Comparison of ENCODE assay signal across 1 mouse cellular context in the genomic region with DNA sequence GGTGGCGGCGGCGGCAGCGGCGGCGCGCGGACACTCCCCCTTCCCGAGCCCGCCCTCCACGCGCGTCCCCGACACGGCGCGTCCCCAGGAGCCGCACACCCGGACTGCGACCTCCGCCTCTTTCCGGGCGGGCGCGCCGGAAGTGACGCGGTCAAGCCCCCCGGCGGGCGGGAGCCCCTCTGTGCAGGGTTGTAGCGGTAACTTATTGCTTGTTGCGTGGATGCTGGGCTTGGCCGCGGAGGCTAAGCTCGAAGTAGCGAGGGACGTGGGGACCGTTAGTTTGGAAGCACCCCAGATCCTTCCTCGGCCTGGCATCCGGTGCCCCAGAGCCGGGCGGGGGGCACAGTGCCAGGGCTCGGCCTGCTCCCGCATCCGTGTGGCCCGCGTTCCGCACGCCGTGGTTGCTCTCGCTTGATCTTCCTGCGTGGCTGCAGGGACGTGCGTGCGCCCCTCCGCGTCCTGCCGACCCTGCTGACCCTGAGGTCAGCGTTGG.
TF ChIP-seq lines count a peak whose summit lies in the region.

A gene (minus strand): TSS at position 90 of the 493 bp plus-strand sequence.

TF ChIP-seq in CH12.LX, 34 proteins besides CTCF, POLR2A, EP300 and RAD21 (continued from another document):
- TF ChIP-seq MYC (IDR thresholded peaks at IDR 0.05; ENCODE audit: low read depth, low read length) (peak; percentile 54; the same call in 1 of the 2 replicates), ZKSCAN1 (IDR thresholded peaks at IDR 0.05; ENCODE audit: borderline replicate concordance, low read depth, low read length) (no peak), MXI1 (IDR thresholded peaks at IDR 0.05; ENCODE audit: low read depth, low read length) (peak; percentile 77; the same call in 1 of the 2 replicates), NRF1 (IDR thresholded peaks at IDR 0.05; ENCODE audit: low read depth, low read length) (peak; percentile 56), IRF4 (IDR thresholded peaks at IDR 0.05; ENCODE audit: low read depth, low read length) (peak; percentile 68; the same call in 1 of the 2 replicates), ELF1 (IDR thresholded peaks at IDR 0.05; ENCODE audit: low read depth, low read length) (peak; percentile 88), ETS1 (conservative IDR thresholded peaks at IDR 0.05; ENCODE audit: low read depth, low read length) (no peak; the same call in 1 of the 2 replicates), BHLHE40 (IDR thresholded peaks at IDR 0.05; ENCODE audit: low read depth, low read length) (peak; percentile 51), TCF12 (IDR thresholded peaks at IDR 0.05; ENCODE audit: low read depth, low read length) (peak; percentile 87), JUN (IDR thresholded peaks at IDR 0.05; ENCODE audit: insufficient read depth, low read depth, low read length) (no peak), CHD1 (IDR thresholded peaks at IDR 0.05; ENCODE audit: low read depth, low read length) (peak; percentile 46; the same call in 1 of the 2 replicates), USF2 (conservative IDR thresholded peaks at IDR 0.05; ENCODE audit: low read depth, low read length) (no peak), UBTF (IDR thresholded peaks at IDR 0.05; ENCODE audit: low read depth, low read length) (peak; percentile 43; the same call in 1 of the 2 replicates), JUND (conservative IDR thresholded peaks at IDR 0.05; ENCODE audit: low read depth, low read length) (no peak), GABPA (IDR thresholded peaks at IDR 0.05; ENCODE audit: insufficient replicate concordance, low read depth, low read length) (peak; percentile 20; the same call in 1 of the 2 replicates), SMC3 (IDR thresholded peaks at IDR 0.05; ENCODE audit: low read depth, low read length) (peak; percentile 25), MAX (IDR thresholded peaks at IDR 0.05; ENCODE audit: low read length) (peak; percentile 77; the same call in 1 of the 2 replicates), RCOR1 (conservative IDR thresholded peaks at IDR 0.05; ENCODE audit: low read depth, low read length) (peak; percentile 81), MAFK (IDR thresholded peaks at IDR 0.05; ENCODE audit: insufficient replicate concordance, low read length) (0 out of 2 replicates have a peak, but pooled peaks have one; percentile 4), E2F4 (IDR thresholded peaks at IDR 0.05; ENCODE audit: insufficient replicate concordance, low read depth, low read length) (0 out of 2 replicates have a peak, but pooled peaks have one; percentile 53), ZNF384 (IDR thresholded peaks at IDR 0.05; ENCODE audit: low read depth, low read length) (peak; percentile 8; the same call in 1 of the 2 replicates), CHD2 (IDR thresholded peaks at IDR 0.05; ENCODE audit: low read length) (peak; percentile 51), HCFC1 (IDR thresholded peaks at IDR 0.05; ENCODE audit: low read depth, low read length) (peak; percentile 89), TBP (conservative IDR thresholded peaks at IDR 0.05; ENCODE audit: low read depth, low read length) (peak; percentile 61; the same call in 1 of the 2 replicates), POLR2AphosphoS2 (IDR thresholded peaks at IDR 0.05; ENCODE audit: low read depth, low read length) (peak; percentile 80), USF1 (IDR thresholded peaks at IDR 0.05; ENCODE audit: low read depth, low read length) (no peak), MAZ (IDR thresholded peaks at IDR 0.05; ENCODE audit: low read depth, low read length) (peak; percentile 96), KAT2A (IDR thresholded peaks at IDR 0.05; ENCODE audit: insufficient replicate concordance, low read length) (peak; percentile 90)
